Mouse (Mus musculus) ovary, postnatal 36 days (tissue): ENCODE results near the gene Gm3854.

Source experiments
- DNase-seq: peaks from one replicate; pipeline ENCODE4 v3.0.0; 2022; ENCODE audit warnings: low spot score, mixed read lengths

Gm3854 gene

GRCm38 (mm10) chr7:6386995-6387394 is 43.4 kb downstream of the Gm3854 start:
- no peak for DNase-seq

- DNase-seq = no peak
These were observed 45.4 kb downstream of the Gm3854 start for GRCm38 (mm10) chr7:6388971-6389370.

GRCm38 (mm10) chr7:6389449-6389848 is 45.9 kb downstream of the Gm3854 start:
- no peak for DNase-seq

- DNase-seq = peak; percentile 23
These were observed 54.7 kb downstream of the Gm3854 start, which contains the start of gene Smim17 for GRCm38 (mm10) chr7:6397996-6398975. Smim17 (plus strand) TSS chr7:6398715.
